In the genomic region with DNA sequence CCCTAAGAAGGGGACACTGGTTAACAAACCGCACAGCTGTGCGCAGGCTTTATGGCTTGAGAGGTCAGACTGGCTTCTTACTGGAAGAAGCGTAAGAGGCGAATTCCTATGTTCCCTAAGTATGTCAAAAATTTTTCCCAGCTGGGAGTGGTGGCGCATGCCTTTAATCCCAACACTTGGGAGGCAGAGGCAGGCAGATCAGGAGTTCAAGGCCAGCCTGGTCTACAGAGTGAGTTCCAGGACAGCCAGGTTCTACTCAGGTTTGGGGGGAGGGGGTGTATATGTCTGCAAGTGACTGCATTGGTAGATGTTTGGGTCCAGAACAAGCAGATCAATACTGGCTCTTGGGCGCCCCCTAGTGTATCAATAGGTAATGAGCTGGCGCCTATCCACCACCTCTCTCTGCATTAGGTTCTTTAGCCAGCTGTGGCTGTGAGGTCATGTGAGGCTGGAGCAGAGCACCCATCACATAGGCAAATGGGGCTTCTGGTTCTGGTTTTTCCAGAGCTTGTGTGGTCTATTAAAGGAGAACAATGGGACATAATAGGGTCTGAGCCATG, we compare ENCODE assay signal across 8 mouse cellular contexts. TPM values are rescaled to one million over a fixed set of nuclear protein-coding genes. Genes with fewer than 3 reads are reported as not detected.
DNase-seq lines count a peak whose midpoint lies in the region; ATAC-seq lines count a peak whose summit lies in the region.

No protein-coding gene starts in this region.

- no peaks in the 10 kb centered on the region for H3K9me3 ChIP-seq in liver, embryonic 16.5 days (replicated peaks; ENCODE audit: control insufficient read depth, low read length)
- no peaks in the 10 kb centered on the region for H3K9me3 ChIP-seq in neural tube, embryonic 13.5 days

- peak; percentile 78 for DNase-seq in 416B (ENCODE audit: low read depth)
- peak; percentile 62 for DNase-seq in adrenal gland, adult 8-10 months
- DNase-seq in embryo, embryonic 11.5 days (ENCODE audit: low read depth, low spot score): peak; percentile 54
- peak; percentile 58 to 79 for DNase-seq in heart, adult 9 months (ENCODE audit: low spot score in 2 of 2)
- DNase-seq in kidney, postnatal 36 days: peak; percentile 71 to 87
- DNase-seq in telencephalon, adult 2 months (ENCODE audit: low read depth, low spot score): peak; percentile 43

- no peaks in the 10 kb centered on the region for H3K27me3 ChIP-seq in liver, embryonic 16.5 days (ENCODE audit: control insufficient read depth, insufficient read depth, low read depth, low read length)
- no peaks in the 10 kb centered on the region for H3K27me3 ChIP-seq in neural tube, embryonic 13.5 days

- H3K27ac ChIP-seq in liver, embryonic 16.5 days (ENCODE audit: low read length): no peak overlapping the region
- 0 out of 2 replicates have a peak overlapping the region, but pooled peaks have one; percentile 23 for H3K27ac ChIP-seq in neural tube, embryonic 13.5 days (replicated peaks)

- WGBS in liver, embryonic 16.5 days (ENCODE audit: insufficient replicate concordance): 59% methylated on average over 7 of the region's 7 CpGs
- 61% methylated on average over 7 of the region's 7 CpGs for WGBS in neural tube, embryonic 13.5 days

- ATAC-seq in liver, embryonic 16.5 days (ENCODE audit: low read depth): peak; percentile 20; the same call in 1 of the 2 replicates
- ATAC-seq in neural tube, embryonic 13.5 days (ENCODE audit: low read depth): peak; percentile 10; the same call in 1 of the 2 replicates

- H3K4me1 ChIP-seq in liver, embryonic 16.5 days (ENCODE audit: control insufficient read depth, low read depth, low read length): peaks cover 14% of the 10 kb centered on the region
- peaks cover 22% of the 10 kb centered on the region for H3K4me1 ChIP-seq in neural tube, embryonic 13.5 days (replicated peaks)

- H3K4me3 ChIP-seq in liver, embryonic 16.5 days (ENCODE audit: low read depth, low read length): no peak overlapping the region
- no peak overlapping the region for H3K4me3 ChIP-seq in neural tube, embryonic 13.5 days

- H3K36me3 ChIP-seq in liver, embryonic 16.5 days (ENCODE audit: control insufficient read depth, insufficient read depth): peaks cover 16% of the 10 kb centered on the region
- H3K36me3 ChIP-seq in neural tube, embryonic 13.5 days: peaks cover 47% of the 10 kb centered on the region

- no peak overlapping the region for H3K9ac ChIP-seq in liver, embryonic 16.5 days (ENCODE audit: low read depth, low read length)
- no peak overlapping the region for H3K9ac ChIP-seq in neural tube, embryonic 13.5 days

- no peak overlapping the region for H3K4me2 ChIP-seq in liver, embryonic 16.5 days (ENCODE audit: low read depth, low read length)
- no peak overlapping the region for H3K4me2 ChIP-seq in neural tube, embryonic 13.5 days

RNA-seq across cellular contexts. Expression of a gene that starts 16.3 kb away (rescaled TPM):
- 10 to 100 TPM in 1 of 4 experiments, 1 to 10 TPM in 3; 4.4 to 10.0 (median 7.4) TPM for total RNA-seq in adrenal gland, adult 8-10 months (2022)
- polyA plus RNA-seq in liver, embryonic 16.5 days (2015; fragmentation: Nextera tagmentation; extraction: Ambion mirVana): 0.55 and 0.79 TPM in 2 replicates
- 31.1 and 43.6 TPM in 2 replicates for polyA plus RNA-seq in neural tube, embryonic 13.5 days (2015; fragmentation: Nextera tagmentation; extraction: Ambion mirVana)

RNA-seq across cellular contexts. Expression of a gene that starts 47.3 kb away (rescaled TPM):
- total RNA-seq in adrenal gland, adult 8-10 months (2022): 100 to 1,000 TPM; 310 to 390 (median 354) TPM
- polyA plus RNA-seq in liver, embryonic 16.5 days (2015; fragmentation: Nextera tagmentation; extraction: Ambion mirVana): 112 and 113 TPM in 2 replicates
- polyA plus RNA-seq in neural tube, embryonic 13.5 days (2015; fragmentation: Nextera tagmentation; extraction: Ambion mirVana): 324 and 327 TPM in 2 replicates

Comparison
In these comparisons a context has a peak if more than half of its experiments do, and no peak if none do; other contexts are left out.
1. RNA of a gene that starts 16.3 kb away (polyA plus RNA-seq): 31.1 to 43.6 TPM in neural tube, embryonic 13.5 days; 0.55 to 0.79 TPM in liver, embryonic 16.5 days; every median in the first group is over 10 times any median in the second.
2. Peak in every context shown above with its lines, with median percentiles within 50 percentile points of each other: DNase-seq.